Mouse (Mus musculus) olfactory bulb, adult 2 months (tissue): Measurements from ENCODE around the gene Gm20431.

Experiments used
- CTCF ChIP-seq: fragments of 200-500 bp; IDR thresholded peaks from 2 replicates; pipeline ENCODE4 v1.5.1; 2012; ENCODE audit warnings: low read depth, mild to moderate bottlenecking, low read length, moderate library complexity; ENCODE audit not compliant: insufficient read depth
- POLR2A ChIP-seq: fragments of 200-500 bp; IDR thresholded peaks from 2 replicates; pipeline ENCODE4 v1.6.1; 2012; ENCODE audit warnings: mild to moderate bottlenecking, low read depth, low read length, moderate library complexity; ENCODE audit not compliant: insufficient read depth

GRCm38 (mm10) chr2:167569934-167570651 lies 91.2 kb downstream of the Gm20431 start:
- TF ChIP-seq POLR2A (no peak), CTCF (no peak)
